Mouse (Mus musculus): ENCODE measurements around the gene Lyrm4. TPM values are rescaled to one million over a fixed set of nuclear protein-coding genes. Genes with fewer than 3 reads are reported as not detected.

The Lyrm4 gene
- total and polyA plus RNA-seq, 3 experiments = 22.6 to 25.4 TPM; not detected in 1

DNA sequence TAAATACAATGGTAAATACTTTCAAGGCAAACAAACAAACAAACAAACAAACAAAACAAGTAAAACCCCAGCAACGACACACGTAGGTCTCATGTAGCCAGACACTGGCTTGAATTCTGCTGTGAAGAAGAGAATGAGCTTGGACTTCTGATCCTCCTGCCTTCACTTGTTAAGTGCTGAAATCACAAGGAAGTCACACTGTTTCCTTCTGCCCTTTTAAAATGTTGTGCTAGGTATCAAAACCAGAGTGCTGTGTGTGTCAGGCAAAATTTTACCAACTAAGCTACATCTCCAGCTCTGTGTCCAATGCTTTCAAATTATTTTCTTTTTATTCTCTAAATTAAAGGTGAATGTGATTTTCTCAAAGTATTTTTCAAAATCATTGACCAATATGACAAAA lies 6.0 kb downstream of the Lyrm4 start:
- H3K4me3 ChIP-seq (ENCODE audit: control insufficient read depth in 1 of 2, insufficient read depth in 1 of 2, low read depth in 2 of 2, low read length in 2 of 2) = no peak overlapping the region
- peaks cover 0 to 18% of the 10 kb centered on the region in 2 experiments; a peak in 2 of 4 replicates for H3K36me3 ChIP-seq (ENCODE audit: control insufficient read depth in 1 of 2, insufficient read depth in 2 of 2, low read length in 2 of 2)
- peaks cover 0 to 16% of the 10 kb centered on the region in 2 experiments; a peak in 3 of 4 replicates for H3K4me1 ChIP-seq (ENCODE audit: control insufficient read depth in 1 of 2, insufficient read depth in 2 of 2, low read length in 2 of 2)

GRCm38 (mm10) chr13:36108528-36108927 lies 8.8 kb downstream of the Lyrm4 start:
- Histone ChIP-seq H3K79me2 (ENCODE audit: control insufficient read depth, insufficient read depth, low read length, poor library complexity) (peaks cover 4% of the 10 kb centered on the region), H3K9ac (ENCODE audit: control insufficient read depth, low read depth, low read length, poor library complexity, severe bottlenecking) (no peak overlapping the region), H3K27me3 (ENCODE audit: control insufficient read depth in 1 of 2, insufficient read depth in 2 of 2, low read length in 2 of 2) (no peaks in the 10 kb centered on the region), H3K27ac (ENCODE audit: control insufficient read depth, low read depth, low read length) (no peak overlapping the region), H3K4me1 (ENCODE audit: control insufficient read depth in 1 of 2, insufficient read depth in 2 of 2, low read length in 2 of 2) (peaks cover 0 to 6% of the 10 kb centered on the region in 2 experiments; a peak in 2 of 4 replicates), H3K4me3 (ENCODE audit: control insufficient read depth in 1 of 2, insufficient read depth in 1 of 2, low read depth in 2 of 2, low read length in 2 of 2) (no peak overlapping the region), H3K36me3 (ENCODE audit: control insufficient read depth in 1 of 2, insufficient read depth in 2 of 2, low read length in 2 of 2) (no peaks in the 10 kb centered on the region; a peak in 1 of 4 replicates), H3K9me3 (replicated peaks; ENCODE audit: insufficient read depth, low read length) (no peaks in the 10 kb centered on the region)
- no peak for DNase-seq (ENCODE audit: low read depth, low spot score)
- no peak for TF ChIP-seq BHLHE40 (IDR thresholded peaks at IDR 0.05; ENCODE audit: borderline replicate concordance, low read depth, low read length)
- no peak for TF ChIP-seq USF1 (IDR thresholded peaks at IDR 0.05; ENCODE audit: low read depth, low read length)
- TF ChIP-seq NELFE (IDR thresholded peaks at IDR 0.05; ENCODE audit: low read depth, low read length) = no peak
- TF ChIP-seq MYC (IDR thresholded peaks at IDR 0.05; ENCODE audit: low read depth, low read length) = no peak
- TF ChIP-seq ELF1 (IDR thresholded peaks at IDR 0.05; ENCODE audit: low read depth, low read length) = no peak
- TF ChIP-seq UBTF (IDR thresholded peaks at IDR 0.05; ENCODE audit: borderline replicate concordance, insufficient read depth, low read depth, low read length) = no peak
- no peak for TF ChIP-seq MEF2A (IDR thresholded peaks at IDR 0.05; ENCODE audit: extremely low read depth, insufficient replicate concordance, low read depth, low read length, poor library complexity, severe bottlenecking)
- no peak for TF ChIP-seq EP300 (IDR thresholded peaks at IDR 0.05; ENCODE audit: low read depth in 1 of 2, low read length in 2 of 2)
- no peak for TF ChIP-seq TCF12 (IDR thresholded peaks at IDR 0.05; ENCODE audit: low read depth, low read length)
- no peak for TF ChIP-seq MYB (IDR thresholded peaks at IDR 0.05; ENCODE audit: low read depth, low read length)
- TF ChIP-seq SMC3 (IDR thresholded peaks at IDR 0.05; ENCODE audit: low read depth, low read length) = no peak
- no peak for TF ChIP-seq MAX (IDR thresholded peaks at IDR 0.05; ENCODE audit: low read length)
- no peak for TF ChIP-seq GATA1 (IDR thresholded peaks at IDR 0.05; ENCODE audit: low read depth, low read length)

More for the DNA sequence above, 6.0 kb downstream of the Lyrm4 start:
- Histone ChIP-seq H3K9ac (ENCODE audit: control insufficient read depth, low read depth, low read length, poor library complexity, severe bottlenecking) (no peak overlapping the region), H3K27ac (ENCODE audit: control insufficient read depth, low read depth, low read length) (no peak overlapping the region), H3K9me3 (replicated peaks; ENCODE audit: insufficient read depth, low read length) (no peaks in the 10 kb centered on the region), H3K79me2 (ENCODE audit: control insufficient read depth, insufficient read depth, low read length, poor library complexity) (peaks cover 11% of the 10 kb centered on the region), H3K27me3 (ENCODE audit: control insufficient read depth in 1 of 2, insufficient read depth in 2 of 2, low read length in 2 of 2) (no peaks in the 10 kb centered on the region)
- DNase-seq (ENCODE audit: low read depth, low spot score) = no peak
- TF ChIP-seq E2F4 (IDR thresholded peaks at IDR 0.05; ENCODE audit: borderline replicate concordance, low read depth, low read length) (no peak), NRF1 (IDR thresholded peaks at IDR 0.05; ENCODE audit: insufficient read depth, low read depth, low read length, poor library complexity, severe bottlenecking) (no peak), MAX (IDR thresholded peaks at IDR 0.05; ENCODE audit: low read length) (no peak), ZC3H11A (IDR thresholded peaks at IDR 0.05; ENCODE audit: low read depth, low read length) (no peak), USF1 (IDR thresholded peaks at IDR 0.05; ENCODE audit: low read depth, low read length) (no peak)
